Mouse (Mus musculus) cerebellum, adult 18-20 months (tissue): ENCODE measurements around the gene Scgb1b11.
"Not testable (repeated sequence)": the region's sequence is repeated elsewhere in the genome, so short reads cannot be mapped to it uniquely, and the experiment has no call there.

ENCODE experiments used
- DNase-seq, 2 experiments: peaks; one replicate each; pipeline ENCODE4 v3.0.0; 2021

Gene Scgb1b11

GRCm38 (mm10) chr7:32222540-32222939, at the start of gene Scgb1b11:
TSS of gene Scgb1b11 (plus strand) at chr7:32222840.
- not testable (repeated sequence) for DNase-seq

DNA sequence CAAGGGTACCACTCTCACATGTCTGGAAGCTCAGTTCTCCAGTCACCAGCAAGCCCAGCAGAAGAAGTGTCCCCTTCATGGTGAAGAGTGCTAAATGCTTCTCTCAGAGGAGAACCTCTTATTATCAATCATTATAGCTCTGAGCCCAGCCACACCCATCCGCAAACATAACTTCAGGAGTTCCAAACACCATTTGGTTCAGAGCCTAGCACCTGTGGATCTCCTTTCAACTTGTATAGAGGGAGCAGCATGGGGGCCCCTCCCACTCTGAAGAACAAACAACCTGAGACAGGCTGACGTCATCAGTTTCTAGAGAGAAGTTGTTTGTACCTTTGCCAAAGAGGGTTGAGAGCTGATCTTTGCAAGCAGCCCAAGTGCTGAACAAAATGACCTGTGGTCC, 11.6 kb upstream of the Scgb1b11 start, which contains the start of gene Scgb2b11:
Scgb2b11 (minus strand) TSS at position 101 of the 400 bp plus-strand sequence.
- not testable (repeated sequence) for DNase-seq
